Mouse (Mus musculus) layer of hippocampus, adult 9-10 months (tissue): ENCODE results near the gene Krt12.
A peak's percentile ranks its signal among the peaks of the same experiment; 100 is the strongest.

Experiments used
- DNase-seq: peaks from one replicate; pipeline ENCODE4 v3.0.0; 2022; ENCODE audit warnings: low spot score

Gene Krt12

GRCm38 (mm10) chr11:99398084-99398483, 24.0 kb downstream of the Krt12 start:
- no peak for DNase-seq

- no peak for DNase-seq
Observed at GRCm38 (mm10) chr11:99396661-99397060, 25.4 kb downstream of the Krt12 start.

GRCm38 (mm10) chr11:99396034-99396433, 26.0 kb downstream of the Krt12 start:
- DNase-seq, result no peak

- DNase-seq, result no peak
Observed at GRCm38 (mm10) chr11:99392492-99392891, 29.6 kb downstream of the Krt12 start.

GRCm38 (mm10) chr11:99391375-99391774, 30.7 kb downstream of the Krt12 start:
- no peak for DNase-seq

- DNase-seq, result no peak
Observed at GRCm38 (mm10) chr11:99390866-99391265, 31.2 kb downstream of the Krt12 start.

- DNase-seq, result no peak
Observed at GRCm38 (mm10) chr11:99389264-99389663, 32.8 kb downstream of the Krt12 start, which contains the start of gene Krt10. Gene Krt10 (minus strand): TSS chr11:99389364.

- DNase-seq, result no peak
Observed at GRCm38 (mm10) chr11:99388661-99389060, 33.4 kb downstream of the Krt12 start.

GRCm38 (mm10) chr11:99385813-99386721, 36.0 kb downstream of the Krt12 start:
- peak; percentile 50 for DNase-seq

- DNase-seq, result peak; percentile 75
Observed at GRCm38 (mm10) chr11:99379568-99379967, 42.5 kb downstream of the Krt12 start.

GRCm38 (mm10) chr11:99374803-99375202, 47.3 kb downstream of the Krt12 start, which contains the start of gene Krt28:
Gene Krt28 (minus strand): TSS chr11:99374903.
- DNase-seq, result no peak

- DNase-seq, result no peak
Observed at GRCm38 (mm10) chr11:99369853-99370451, 52.1 kb downstream of the Krt12 start.

- DNase-seq, result no peak
Observed at GRCm38 (mm10) chr11:99369229-99369628, 52.8 kb downstream of the Krt12 start.

GRCm38 (mm10) chr11:99366791-99367190, 55.3 kb downstream of the Krt12 start:
- DNase-seq, result no peak
